Mouse (Mus musculus) left cerebral cortex, adult 2 months (tissue): Measurements from ENCODE around the gene Fkbpl. TPM values are rescaled to one million over a fixed set of nuclear protein-coding genes. Genes with fewer than 3 reads are reported as not detected.

Experiments used
- DNase-seq, 2 experiments: peaks; one replicate each; pipeline ENCODE4 v3.0.0; 2021 to 2022; ENCODE audit warnings: low spot score in 2 of 2, mixed read lengths in 1 of 2; ENCODE audit errors: extremely low spot score in 1 of 2
- H3K27ac ChIP-seq: fragments of 200-600 bp; 2 replicates; pipeline ENCODE4 v1.8.1; 2022
- H3K4me3 ChIP-seq: fragments of 200-600 bp; 2 replicates; pipeline ENCODE4 v1.8.1; 2022
- CTCF ChIP-seq: fragments of 200-600 bp; IDR thresholded peaks from 2 replicates; pipeline ENCODE4 v1.8.1; 2022; ENCODE audit warnings: antibody characterized with exemption, mild to moderate bottlenecking, moderate library complexity
- intact Hi-C: fragments of 180-260 bp; cut with DNase I; formaldehyde crosslinking; loops from one replicate; pipeline ENCODE4 v1.15.1; 2025
- total RNA-seq, 2 experiments: library from RNA; stranded (reverse); gene quantifications; 2 replicates each; pipeline ENCODE4 v1.2.3; 2021

The Fkbpl gene
- total RNA-seq, 2 experiments from 2014 or later: 10.9 to 16.9 TPM

DNA sequence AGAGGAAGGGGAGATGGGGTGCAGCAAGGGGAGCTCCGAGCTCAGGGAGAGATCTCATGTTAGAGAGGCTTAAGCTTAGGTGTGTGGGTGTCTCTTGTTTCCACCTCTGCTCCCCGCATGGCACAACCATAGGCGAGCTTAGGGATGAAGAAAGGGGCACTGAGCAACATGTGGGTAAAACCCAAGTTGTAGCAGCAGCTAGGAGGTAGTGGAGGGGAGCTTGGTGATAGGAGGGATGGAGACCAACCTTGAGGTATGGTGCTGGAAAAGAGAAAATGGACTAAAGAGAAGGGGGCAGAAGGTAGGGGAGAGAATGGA, 15.3 kb downstream of the Fkbpl start:
- H3K27ac ChIP-seq: no peak overlapping the region
- TF ChIP-seq CTCF: no peak
- intact Hi-C loops: no loop called here
- no peak for DNase-seq
- H3K4me3 ChIP-seq: no peak overlapping the region

- H3K27ac ChIP-seq: no peak overlapping the region
- H3K4me3 ChIP-seq: no peak overlapping the region
- no peak for TF ChIP-seq CTCF
- no peak for DNase-seq
- intact Hi-C loops: no loop called here
These were observed 15.8 kb downstream of the Fkbpl start for GRCm38 (mm10) chr17:34660259-34660820.

DNA sequence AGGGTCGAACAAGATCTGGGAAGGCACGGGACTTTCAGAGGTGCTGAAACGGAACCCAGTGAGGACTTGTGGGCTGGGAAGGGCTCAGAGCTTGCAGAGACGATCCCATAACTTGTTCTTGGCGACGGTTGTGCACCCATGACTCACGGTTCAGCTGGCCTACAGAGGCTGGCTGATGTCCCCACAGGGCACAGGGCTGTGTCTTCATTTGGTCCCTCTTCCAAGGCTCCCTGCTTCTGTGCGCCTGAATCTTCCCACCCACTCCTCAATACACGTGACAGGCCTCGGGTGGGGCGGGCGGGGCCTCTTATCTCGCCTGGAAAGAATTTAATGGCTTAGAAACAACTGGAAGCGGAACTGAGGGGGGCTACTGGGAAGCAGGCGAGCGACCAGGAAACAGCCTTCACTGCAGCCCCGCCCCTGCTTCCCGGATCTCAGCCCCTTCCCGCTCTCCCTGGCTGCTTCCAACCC, 16.6 kb downstream of the Fkbpl start:
- no peak overlapping the region for H3K27ac ChIP-seq
- H3K4me3 ChIP-seq: peak overlapping the region; percentile 16; the same call in 1 of the 2 replicates
- intact Hi-C loops: no loop called here
- no peak for DNase-seq
- TF ChIP-seq CTCF: no peak

DNA sequence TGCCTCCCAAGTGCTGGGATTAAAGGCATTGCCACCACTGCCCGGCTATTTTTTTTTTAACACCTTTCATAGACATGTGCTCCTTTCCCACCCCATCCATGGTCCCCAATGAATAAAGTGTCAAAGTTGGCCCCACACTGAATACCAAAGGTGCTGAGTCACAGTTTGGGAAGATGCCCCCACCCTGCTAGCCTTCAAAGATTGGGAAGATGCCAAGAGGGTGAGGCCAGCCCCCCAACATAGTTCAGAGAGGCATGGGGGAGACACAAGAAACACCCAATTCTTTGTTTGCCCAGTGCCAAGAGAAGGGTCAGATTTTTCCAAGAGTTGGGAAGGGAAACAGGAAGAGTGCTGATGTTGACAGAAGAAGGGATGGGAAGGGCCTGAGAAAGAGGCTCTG, 17.9 kb downstream of the Fkbpl start:
- DNase-seq: no peak
- Histone ChIP-seq H3K27ac (no peak overlapping the region), H3K4me3 (no peak overlapping the region)
- no peak for TF ChIP-seq CTCF
- intact Hi-C loops: no loop called here

DNA sequence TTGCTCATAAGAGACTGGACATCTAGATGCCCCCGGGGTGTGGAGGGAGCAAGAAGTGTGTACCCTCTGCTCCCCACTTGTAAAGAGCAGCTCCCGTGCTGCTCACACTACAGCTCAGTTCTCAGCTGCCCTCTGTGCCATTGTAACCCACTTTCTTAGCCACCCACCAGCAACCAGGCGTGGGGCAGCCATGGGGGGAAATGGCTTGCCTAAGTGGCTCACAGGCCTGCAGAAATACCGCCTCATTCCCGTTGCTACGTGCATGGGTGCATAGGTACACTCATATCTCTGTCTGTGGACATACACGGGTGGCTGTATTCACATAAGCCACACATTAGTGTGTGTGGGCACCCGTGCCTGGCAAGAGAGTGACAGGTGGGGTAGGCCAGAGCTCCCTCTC, 18.4 kb downstream of the Fkbpl start:
- DNase-seq: no peak
- no peak overlapping the region for H3K27ac ChIP-seq
- intact Hi-C loops: no loop called here
- H3K4me3 ChIP-seq: no peak overlapping the region
- TF ChIP-seq CTCF: no peak

GRCm38 (mm10) chr17:34663558-34663957, 19.0 kb downstream of the Fkbpl start:
- Histone ChIP-seq H3K4me3 (no peak overlapping the region), H3K27ac (no peak overlapping the region)
- intact Hi-C loops: no loop called here
- no peak for DNase-seq
- no peak for TF ChIP-seq CTCF

DNA sequence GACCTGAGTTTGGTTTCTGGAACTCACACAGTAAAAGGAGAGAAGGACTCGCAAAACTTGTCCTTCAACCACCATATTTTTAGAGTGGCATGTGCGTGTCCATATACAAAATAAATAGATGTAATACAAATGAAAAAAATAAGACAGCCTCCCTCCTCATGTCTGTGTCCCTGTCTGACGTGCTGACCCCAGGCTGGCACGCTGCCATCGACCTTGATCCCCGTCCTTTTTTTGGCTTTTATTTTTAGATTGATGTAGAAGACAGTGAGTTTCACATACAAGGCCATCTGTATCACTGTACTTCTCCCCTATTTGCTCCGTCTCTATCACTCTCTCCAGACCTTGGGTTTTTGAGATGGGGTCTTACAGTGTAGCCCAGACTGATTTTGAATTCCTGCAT, 19.9 kb downstream of the Fkbpl start:
- intact Hi-C loops: no loop called here
- Histone ChIP-seq H3K4me3 (no peak overlapping the region), H3K27ac (no peak overlapping the region)
- DNase-seq: no peak
- TF ChIP-seq CTCF: no peak

- intact Hi-C loops: no loop called here
- no peak for DNase-seq
- Histone ChIP-seq H3K4me3 (peak within 1 kb of the TSS; percentile 31; the same call in 1 of the 2 replicates), H3K27ac (no peak within 1 kb of the TSS)
- no peak for TF ChIP-seq CTCF
These were observed 25.7 kb downstream of the Fkbpl start, which contains the start of gene Tnxb for GRCm38 (mm10) chr17:34670235-34670634. TSS of gene Tnxb (plus strand) at chr17:34670535.

GRCm38 (mm10) chr17:34671151-34672066, 26.8 kb downstream of the Fkbpl start:
- DNase-seq: no peak
- TF ChIP-seq CTCF: no peak; the same call in 1 of the 2 replicates
- H3K27ac ChIP-seq: no peak overlapping the region
- H3K4me3 ChIP-seq: peak overlapping the region; percentile 31
- intact Hi-C loops: no loop called here

DNA sequence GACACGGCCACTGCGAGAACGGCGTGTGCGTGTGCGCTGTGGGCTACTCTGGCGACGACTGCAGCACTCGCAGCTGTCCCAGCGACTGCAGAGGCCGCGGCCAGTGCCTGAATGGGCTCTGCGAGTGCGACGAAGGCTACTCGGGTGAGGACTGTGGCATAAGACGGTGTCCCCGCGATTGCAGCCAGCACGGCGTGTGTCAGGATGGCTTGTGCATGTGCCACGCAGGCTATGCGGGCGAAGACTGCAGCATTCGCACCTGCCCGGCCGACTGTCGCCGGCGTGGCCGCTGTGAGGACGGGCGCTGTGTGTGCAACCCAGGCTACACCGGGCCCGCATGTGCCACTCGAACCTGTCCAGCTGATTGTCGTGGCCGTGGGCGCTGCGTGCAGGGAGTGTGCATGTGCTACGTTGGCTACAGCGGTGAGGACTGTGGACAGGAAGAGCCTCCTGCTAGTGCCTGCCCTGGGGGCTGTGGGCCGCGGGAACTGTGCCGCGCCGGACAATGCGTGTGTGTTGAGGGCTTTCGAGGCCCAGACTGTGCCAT, 27.8 kb downstream of the Fkbpl start:
- intact Hi-C loops: no loop called here
- peak overlapping the region; percentile 31 for H3K4me3 ChIP-seq
- no peak for DNase-seq

DNA sequence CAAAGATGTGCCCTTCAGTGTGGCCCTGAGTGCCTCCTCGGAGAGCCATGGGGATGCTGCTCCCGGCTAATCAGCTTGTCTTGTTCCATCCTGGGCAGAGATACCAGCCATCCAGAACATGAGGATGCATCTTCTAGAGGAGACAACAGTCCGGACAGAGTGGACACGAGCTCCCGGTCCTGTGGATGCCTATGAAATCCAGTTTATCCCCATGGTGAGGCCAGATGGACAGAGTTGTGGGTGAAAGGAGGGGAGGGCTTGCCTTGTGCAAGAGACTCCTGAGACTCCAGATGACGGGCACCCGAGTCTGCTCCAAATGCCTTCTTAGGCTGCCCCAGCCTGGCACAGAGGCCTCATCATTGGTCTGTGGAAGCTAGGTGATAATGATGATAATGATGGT, 28.6 kb downstream of the Fkbpl start:
- DNase-seq: no peak
- intact Hi-C loops: no loop called here
- TF ChIP-seq CTCF: no peak
- Histone ChIP-seq H3K4me3 (no peak overlapping the region), H3K27ac (no peak overlapping the region)

More for the DNA sequence above, 27.8 kb downstream of the Fkbpl start:
- no peak overlapping the region for H3K27ac ChIP-seq
- no peak for TF ChIP-seq CTCF

DNA sequence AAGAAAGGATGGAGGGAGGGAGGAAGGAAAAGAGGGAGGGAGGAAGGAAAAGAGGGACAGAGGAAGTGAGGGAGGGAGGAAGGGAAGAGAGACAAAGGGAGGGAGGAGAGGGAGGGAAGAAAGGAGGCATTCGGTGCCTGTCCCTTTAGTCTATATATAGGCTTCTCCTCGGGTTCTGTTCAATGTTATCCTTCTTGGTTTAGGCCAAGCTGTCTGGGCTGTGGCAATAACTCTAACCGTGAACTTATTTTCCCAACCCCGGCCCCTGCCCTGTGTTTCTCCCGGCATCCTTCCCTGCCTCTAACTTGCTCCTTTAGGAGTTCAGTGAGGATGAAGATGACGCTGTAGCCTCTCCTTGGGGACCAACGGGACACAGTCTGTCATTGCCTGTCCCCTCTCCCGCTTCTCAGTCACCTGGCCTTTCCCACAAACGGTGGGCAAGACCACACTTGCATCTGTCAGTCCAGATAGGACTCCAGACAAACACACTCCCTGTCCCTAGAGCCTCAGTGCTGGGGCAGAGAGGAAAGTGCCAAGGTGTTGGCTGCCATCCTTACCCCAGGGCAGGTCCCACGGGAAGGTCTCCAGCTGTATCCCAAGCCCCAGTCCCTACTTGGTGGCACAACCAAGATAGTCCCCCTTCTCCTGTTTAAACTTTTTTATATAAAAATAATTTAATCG, 30.1 kb downstream of the Fkbpl start:
- Histone ChIP-seq H3K4me3 (no peak overlapping the region), H3K27ac (no peak overlapping the region)
- no peak for DNase-seq
- intact Hi-C loops: no loop called here
- no peak for TF ChIP-seq CTCF
